Mouse (Mus musculus): Measurements from ENCODE around the gene Spon1. TPM values are rescaled to one million over a fixed set of nuclear protein-coding genes. Genes with fewer than 3 reads are reported as not detected.

Gene Spon1
- polyA plus RNA-seq, 1 experiment from 2014 or later, result 7.1 TPM

- H3K4me1 ChIP-seq, result no peaks in the 10 kb centered on the region
- no peak overlapping the region for H3K27ac ChIP-seq
- no peak overlapping the region for H3K4me2 ChIP-seq
- no peaks in the 10 kb centered on the region for H3K36me3 ChIP-seq (ENCODE audit: poor library complexity, severe bottlenecking)
- H3K4me3 ChIP-seq, result no peak overlapping the region
- ATAC-seq, result no peak
- H3K27me3 ChIP-seq, result no peaks in the 10 kb centered on the region
- H3K9ac ChIP-seq, result no peak overlapping the region
- WGBS, result 90% methylated on average over 16 of the region's 16 CpGs
- H3K9me3 ChIP-seq (replicated peaks), result no peaks in the 10 kb centered on the region
Observed at GRCm38 (mm10) chr7:114058166-114058565, 292.4 kb downstream of the Spon1 start.

DNA sequence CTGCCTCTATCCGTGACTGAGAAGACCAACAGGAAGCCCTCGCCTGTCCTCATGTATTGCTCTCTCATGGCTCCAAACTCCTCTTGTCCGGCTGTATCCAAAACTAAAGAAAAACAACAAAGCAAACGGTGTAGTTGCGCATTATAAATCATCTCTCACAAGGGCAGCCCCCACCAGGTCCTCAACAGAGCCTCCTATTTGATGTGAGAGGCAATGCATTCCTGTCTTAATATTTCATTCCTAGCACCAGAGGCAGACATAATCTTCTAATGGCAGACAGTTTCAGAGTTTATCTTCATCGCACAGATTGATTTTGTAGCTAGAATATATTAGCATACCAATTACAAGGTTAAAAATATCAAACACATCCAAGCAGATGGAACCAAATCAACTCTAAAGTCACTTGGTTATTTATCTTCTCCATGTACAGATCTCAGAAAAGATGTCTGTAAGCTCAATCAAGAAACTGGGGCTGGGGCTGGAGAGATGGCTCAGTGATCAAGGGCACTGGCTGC, 293.2 kb downstream of the Spon1 start:
- H3K4me1 ChIP-seq, result no peaks in the 10 kb centered on the region
- WGBS, result 87% methylated on average over 6 of the region's 6 CpGs
- no peaks in the 10 kb centered on the region for H3K27me3 ChIP-seq
- ATAC-seq, result peak; percentile 36; the same call in 1 of the 2 replicates
- H3K4me2 ChIP-seq, result no peak overlapping the region
- H3K36me3 ChIP-seq (ENCODE audit: poor library complexity, severe bottlenecking), result no peaks in the 10 kb centered on the region
- H3K9ac ChIP-seq, result no peak overlapping the region
- peak overlapping the region; percentile 36 for H3K27ac ChIP-seq
- no peaks in the 10 kb centered on the region for H3K9me3 ChIP-seq (replicated peaks)
- no peak overlapping the region for H3K4me3 ChIP-seq

DNA sequence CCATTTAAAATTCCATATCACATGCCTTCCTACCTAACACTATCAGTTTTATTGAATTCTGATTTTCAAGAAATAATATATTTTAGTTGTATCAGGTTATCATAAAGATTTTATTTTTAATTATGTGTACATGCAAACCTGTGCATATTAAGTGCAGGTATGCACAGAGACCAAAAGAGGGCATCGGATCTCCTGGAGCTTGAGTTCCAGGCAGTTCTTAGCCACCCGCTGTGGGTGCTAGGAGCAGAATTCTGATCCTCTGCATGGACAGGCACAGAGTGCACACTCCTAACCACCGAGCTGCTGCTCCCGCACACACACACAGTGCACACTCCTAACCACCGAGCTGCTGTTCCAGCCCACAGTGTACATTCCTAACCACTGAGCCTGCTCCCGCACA, 294.6 kb downstream of the Spon1 start:
- WGBS, result 93% methylated on average over 6 of the region's 6 CpGs
- no peaks in the 10 kb centered on the region for H3K36me3 ChIP-seq (ENCODE audit: poor library complexity, severe bottlenecking)
- no peaks in the 10 kb centered on the region for H3K4me1 ChIP-seq
- no peak overlapping the region for H3K9ac ChIP-seq
- no peak overlapping the region for H3K4me2 ChIP-seq
- ATAC-seq, result no peak
- H3K27me3 ChIP-seq, result no peaks in the 10 kb centered on the region
- H3K9me3 ChIP-seq (replicated peaks), result no peaks in the 10 kb centered on the region
- no peak overlapping the region for H3K27ac ChIP-seq
- H3K4me3 ChIP-seq, result no peak overlapping the region

DNA sequence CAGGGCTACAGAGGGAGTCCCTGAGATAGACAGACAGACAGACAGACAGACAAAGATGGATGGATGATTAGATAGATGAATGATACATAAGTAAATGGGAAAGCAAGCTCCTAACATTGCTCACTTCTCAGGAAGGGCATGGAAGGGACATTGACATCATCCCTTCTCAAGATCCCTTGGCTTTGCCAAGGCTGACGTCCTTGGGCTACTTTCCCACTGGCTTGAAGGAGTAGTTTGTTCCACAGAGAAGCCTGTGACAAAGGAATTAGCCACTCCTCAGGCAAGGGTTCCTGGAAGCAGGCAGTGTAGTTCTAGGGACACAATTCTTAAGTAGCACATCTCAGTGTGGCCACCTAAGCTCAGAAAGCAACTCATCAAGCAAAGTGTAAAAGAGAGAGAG, 296.7 kb downstream of the Spon1 start:
- H3K4me2 ChIP-seq, result no peak overlapping the region
- peaks cover 11% of the 10 kb centered on the region for H3K4me1 ChIP-seq
- H3K4me3 ChIP-seq, result no peak overlapping the region
- ATAC-seq, result no peak
- no peak overlapping the region for H3K9ac ChIP-seq
- no peaks in the 10 kb centered on the region for H3K9me3 ChIP-seq (replicated peaks)
- H3K27me3 ChIP-seq, result no peaks in the 10 kb centered on the region
- H3K27ac ChIP-seq, result no peak overlapping the region
- 59% methylated on average over 1 of the region's 1 CpGs for WGBS
- H3K36me3 ChIP-seq (ENCODE audit: poor library complexity, severe bottlenecking), result no peaks in the 10 kb centered on the region

DNA sequence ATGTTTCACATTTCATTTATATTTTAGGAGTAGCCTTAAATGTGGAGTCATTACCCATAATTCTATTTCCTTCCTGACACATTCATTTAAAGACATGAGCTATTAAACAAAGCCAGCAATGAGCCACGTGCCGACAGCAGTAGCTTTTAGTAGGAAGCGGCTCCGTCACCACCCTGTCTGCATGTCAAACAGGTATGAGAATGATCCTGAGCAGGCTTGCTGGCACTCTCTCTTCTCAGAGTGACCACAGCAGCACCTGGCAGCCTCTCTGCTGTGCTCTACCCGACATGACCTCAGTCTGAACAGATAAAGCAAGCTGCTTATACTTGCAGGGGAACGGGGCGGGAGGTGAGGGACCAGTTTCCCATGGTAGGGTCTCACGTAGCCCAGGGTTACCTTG, 297.7 kb downstream of the Spon1 start:
- 74% methylated on average over 8 of the region's 8 CpGs for WGBS
- Histone ChIP-seq H3K36me3 (ENCODE audit: poor library complexity, severe bottlenecking) (no peaks in the 10 kb centered on the region), H3K4me2 (no peak overlapping the region), H3K4me3 (no peak overlapping the region), H3K27me3 (no peaks in the 10 kb centered on the region), H3K4me1 (peaks cover 11% of the 10 kb centered on the region), H3K9ac (no peak overlapping the region), H3K9me3 (replicated peaks) (no peaks in the 10 kb centered on the region), H3K27ac (no peak overlapping the region)
- ATAC-seq, result no peak

GRCm38 (mm10) chr7:114063966-114064365, 298.2 kb downstream of the Spon1 start:
- 85% methylated on average over 6 of the region's 6 CpGs for WGBS
- Histone ChIP-seq H3K4me3 (no peak overlapping the region), H3K4me2 (no peak overlapping the region), H3K27me3 (no peaks in the 10 kb centered on the region), H3K27ac (no peak overlapping the region), H3K9me3 (replicated peaks) (no peaks in the 10 kb centered on the region), H3K9ac (no peak overlapping the region), H3K36me3 (ENCODE audit: poor library complexity, severe bottlenecking) (no peaks in the 10 kb centered on the region), H3K4me1 (peaks cover 11% of the 10 kb centered on the region)
- ATAC-seq, result no peak

GRCm38 (mm10) chr7:114065407-114066185, 299.8 kb downstream of the Spon1 start:
- no peak for ATAC-seq

DNA sequence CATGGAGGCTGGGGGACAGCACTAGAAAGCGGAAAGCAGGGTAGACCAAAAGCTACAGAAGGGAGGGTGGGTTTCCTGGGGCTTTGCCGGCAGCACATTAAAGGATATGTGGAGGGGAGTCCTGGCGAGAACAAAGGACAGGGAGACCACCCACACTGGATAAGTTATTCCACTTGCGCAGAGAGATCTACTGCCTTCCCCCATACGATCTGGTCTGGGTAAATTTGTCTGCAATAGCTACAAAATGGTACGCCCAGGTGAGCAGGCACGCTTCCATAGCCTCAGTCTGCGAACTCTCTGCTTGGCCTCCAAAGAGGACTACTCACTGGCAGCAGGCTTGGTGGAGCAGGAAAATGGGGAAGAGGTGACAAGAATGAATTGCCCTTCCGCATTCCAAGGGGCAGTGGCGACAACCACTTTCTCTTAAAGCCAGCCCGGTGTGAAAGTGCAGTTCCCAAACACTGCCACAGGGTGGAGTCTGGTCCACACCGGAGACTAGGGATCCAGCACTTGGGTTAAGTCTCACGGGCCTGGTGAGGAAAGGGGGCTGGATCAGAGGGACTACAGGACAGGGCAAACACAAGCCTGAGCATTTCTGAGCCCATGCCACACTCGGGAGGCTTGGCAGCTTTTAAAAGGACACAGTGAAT, 300.9 kb downstream of the Spon1 start:
- peak overlapping the region; percentile 55 for H3K4me2 ChIP-seq
- H3K27ac ChIP-seq, result no peak overlapping the region
- peaks cover 14% of the 10 kb centered on the region for H3K4me1 ChIP-seq
- WGBS, result 11% methylated on average over 14 of the region's 14 CpGs
- no peaks in the 10 kb centered on the region for H3K27me3 ChIP-seq
- ATAC-seq, result peak; percentile 87
- H3K9me3 ChIP-seq (replicated peaks), result no peaks in the 10 kb centered on the region
- peak overlapping the region; percentile 21; the same call in 1 of the 2 replicates for H3K4me3 ChIP-seq
- H3K9ac ChIP-seq, result no peak overlapping the region
- no peaks in the 10 kb centered on the region for H3K36me3 ChIP-seq (ENCODE audit: poor library complexity, severe bottlenecking)

More at GRCm38 (mm10) chr7:114065407-114066185, 299.8 kb downstream of the Spon1 start:
- H3K27me3 ChIP-seq, result no peaks in the 10 kb centered on the region
- no peaks in the 10 kb centered on the region for H3K9me3 ChIP-seq (replicated peaks)
- H3K4me1 ChIP-seq, result peaks cover 11% of the 10 kb centered on the region
- no peak overlapping the region for H3K4me3 ChIP-seq
- H3K27ac ChIP-seq, result no peak overlapping the region
- no peak overlapping the region for H3K9ac ChIP-seq
- 49% methylated on average over 11 of the region's 11 CpGs for WGBS
- no peak overlapping the region for H3K4me2 ChIP-seq
- no peaks in the 10 kb centered on the region for H3K36me3 ChIP-seq (ENCODE audit: poor library complexity, severe bottlenecking)

DNA sequence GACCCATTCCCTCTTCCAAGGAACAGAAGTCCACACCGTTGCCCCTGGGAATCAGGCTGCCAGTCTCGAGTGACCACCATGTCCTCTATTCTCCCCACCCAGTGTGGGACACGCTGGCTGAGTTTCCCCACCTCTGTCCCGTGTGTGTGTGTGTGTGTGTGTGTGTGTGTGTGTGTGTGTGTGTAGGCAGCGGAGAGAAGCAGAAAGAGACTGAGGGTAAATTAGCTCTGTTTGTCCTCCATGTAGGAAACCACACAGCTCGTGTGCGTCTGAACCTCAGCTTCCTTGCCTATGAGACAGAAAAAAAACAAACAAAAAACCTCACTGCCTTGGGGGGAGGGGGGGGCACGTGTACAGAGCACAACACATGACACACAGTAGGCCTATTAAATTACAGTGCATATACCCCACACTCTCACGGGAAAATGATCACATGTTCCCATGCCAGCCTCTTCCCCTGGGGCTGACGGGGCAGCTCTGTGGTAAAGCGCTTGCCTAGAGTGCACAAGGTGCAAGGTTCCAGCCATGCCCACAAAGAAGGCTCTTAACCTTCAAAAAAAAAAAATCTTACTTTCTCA, 303.2 kb downstream of the Spon1 start:
- no peaks in the 10 kb centered on the region for H3K36me3 ChIP-seq (ENCODE audit: poor library complexity, severe bottlenecking)
- 77% methylated on average over 10 of the region's 11 CpGs for WGBS
- H3K4me2 ChIP-seq, result no peak overlapping the region
- H3K9me3 ChIP-seq (replicated peaks), result no peaks in the 10 kb centered on the region
- H3K27ac ChIP-seq, result no peak overlapping the region
- no peak overlapping the region for H3K4me3 ChIP-seq
- no peaks in the 10 kb centered on the region for H3K27me3 ChIP-seq
- peaks cover 20% of the 10 kb centered on the region for H3K4me1 ChIP-seq
- ATAC-seq, result no peak
- no peak overlapping the region for H3K9ac ChIP-seq

- H3K9ac ChIP-seq, result no peak overlapping the region
- WGBS, result 87% methylated on average over 11 of the region's 11 CpGs
- no peaks in the 10 kb centered on the region for H3K27me3 ChIP-seq
- no peak overlapping the region for H3K4me2 ChIP-seq
- H3K9me3 ChIP-seq (replicated peaks), result no peaks in the 10 kb centered on the region
- H3K4me3 ChIP-seq, result no peak overlapping the region
- peaks cover 20% of the 10 kb centered on the region for H3K4me1 ChIP-seq
- no peaks in the 10 kb centered on the region for H3K36me3 ChIP-seq (ENCODE audit: poor library complexity, severe bottlenecking)
- no peak for ATAC-seq
- H3K27ac ChIP-seq, result no peak overlapping the region
Observed at GRCm38 (mm10) chr7:114069726-114070457, 304.1 kb downstream of the Spon1 start.

GRCm38 (mm10) chr7:114070458-114070840, 304.7 kb downstream of the Spon1 start:
- Histone ChIP-seq H3K9ac (no peak overlapping the region), H3K27ac (no peak overlapping the region), H3K4me3 (no peak overlapping the region), H3K27me3 (no peaks in the 10 kb centered on the region), H3K4me1 (peaks cover 20% of the 10 kb centered on the region), H3K4me2 (no peak overlapping the region), H3K36me3 (ENCODE audit: poor library complexity, severe bottlenecking) (no peaks in the 10 kb centered on the region), H3K9me3 (replicated peaks) (no peaks in the 10 kb centered on the region)
- WGBS, result 89% methylated on average over 3 of the region's 3 CpGs
- no peak for ATAC-seq

DNA sequence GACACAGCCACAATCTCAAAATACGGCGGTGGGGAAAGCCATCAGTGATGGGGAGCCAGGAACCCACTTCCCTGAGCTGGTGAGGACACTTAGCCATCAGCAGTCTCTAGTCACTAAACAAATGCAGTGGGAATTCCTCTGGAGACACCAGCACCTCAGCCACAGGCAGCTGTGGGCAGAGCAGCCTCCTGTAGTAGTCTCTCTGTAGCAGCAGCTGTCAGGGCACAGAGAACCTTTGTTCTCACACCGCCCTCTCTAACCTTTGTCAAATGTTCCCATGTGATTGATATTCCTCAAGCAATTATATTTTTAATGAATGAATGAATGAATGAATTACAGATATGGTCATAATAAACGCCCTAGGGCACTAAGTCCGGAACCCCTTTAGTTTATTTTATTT, 305.6 kb downstream of the Spon1 start:
- peaks cover 13% of the 10 kb centered on the region for H3K4me1 ChIP-seq
- H3K36me3 ChIP-seq (ENCODE audit: poor library complexity, severe bottlenecking), result no peaks in the 10 kb centered on the region
- no peak overlapping the region for H3K27ac ChIP-seq
- no peaks in the 10 kb centered on the region for H3K27me3 ChIP-seq
- 75% methylated on average over 5 of the region's 5 CpGs for WGBS
- no peak overlapping the region for H3K4me2 ChIP-seq
- H3K9ac ChIP-seq, result no peak overlapping the region
- no peaks in the 10 kb centered on the region for H3K9me3 ChIP-seq (replicated peaks)
- no peak for ATAC-seq
- H3K4me3 ChIP-seq, result no peak overlapping the region
